Mouse (Mus musculus) heart, embryonic 15.5 days (tissue): ENCODE data around the gene Cblc. TPM values are rescaled to one million over a fixed set of nuclear protein-coding genes. Genes with fewer than 3 reads are reported as not detected.

Source experiments
- ATAC-seq: fragments of 200-750 bp; cut with Nextera tagmentation; replicated peaks from 2 replicates; pipeline ENCODE4 v1.8.0; 2017; ENCODE audit warnings: low read depth, moderate TSS enrichment; ENCODE audit not compliant: insufficient number of reproducible peaks, insufficient read depth, low FRiP score
- H3K27ac ChIP-seq: fragments of 300-500 bp; sonication (generic); 2 replicates; pipeline ENCODE4 v1.5.1; 2015; ENCODE audit warnings: mild to moderate bottlenecking, inconsistent platforms
- H3K27me3 ChIP-seq: fragments of 300-500 bp; sonication (generic); 2 replicates; pipeline ENCODE4 v1.6.1; 2015; ENCODE audit warnings: inconsistent platforms
- H3K36me3 ChIP-seq: fragments of 300-500 bp; sonication (generic); 2 replicates; pipeline ENCODE4 v1.6.1; 2015; ENCODE audit warnings: mild to moderate bottlenecking, inconsistent platforms
- H3K4me1 ChIP-seq: fragments of 300-500 bp; sonication (generic); replicated peaks from 2 replicates; pipeline ENCODE4 v1.6.1; 2015; ENCODE audit warnings: inconsistent platforms
- H3K4me2 ChIP-seq: fragments of 300-500 bp; sonication (generic); 2 replicates; pipeline ENCODE4 v1.6.1; 2015; ENCODE audit warnings: inconsistent platforms, mild to moderate bottlenecking, moderate library complexity
- H3K4me3 ChIP-seq: fragments of 300-500 bp; sonication (generic); 2 replicates; pipeline ENCODE4 v1.5.1; 2015; ENCODE audit warnings: mild to moderate bottlenecking, inconsistent platforms
- H3K9ac ChIP-seq: fragments of 300-500 bp; sonication (generic); 2 replicates; pipeline ENCODE4 v1.6.1; 2015; ENCODE audit warnings: mild to moderate bottlenecking, inconsistent platforms
- H3K9me3 ChIP-seq: fragments of 300-500 bp; sonication (generic); replicated peaks from 2 replicates; pipeline ENCODE4 v1.6.1; 2016; ENCODE audit warnings: inconsistent platforms
- WGBS: fragments of 180-500 bp; shearing (Covaris S2); methylation state at CpG from one replicate; pipeline ENCODE4 v1.1.7; 2015; ENCODE audit warnings: mixed read lengths; 5-methylcytosine and 5-hydroxymethylcytosine counted together
- polyA plus RNA-seq: library from polyadenylated mRNA; unstranded; fragments of >200 nt; fragmentation: Nextera tagmentation; extraction: Ambion mirVana; gene quantifications from 2 replicates; pipeline ENCODE4 v1.2.1, GENCODE M21; 2015

The Cblc gene
- polyA plus RNA-seq, 1 experiment from 2014 or later: 0.47 TPM

DNA sequence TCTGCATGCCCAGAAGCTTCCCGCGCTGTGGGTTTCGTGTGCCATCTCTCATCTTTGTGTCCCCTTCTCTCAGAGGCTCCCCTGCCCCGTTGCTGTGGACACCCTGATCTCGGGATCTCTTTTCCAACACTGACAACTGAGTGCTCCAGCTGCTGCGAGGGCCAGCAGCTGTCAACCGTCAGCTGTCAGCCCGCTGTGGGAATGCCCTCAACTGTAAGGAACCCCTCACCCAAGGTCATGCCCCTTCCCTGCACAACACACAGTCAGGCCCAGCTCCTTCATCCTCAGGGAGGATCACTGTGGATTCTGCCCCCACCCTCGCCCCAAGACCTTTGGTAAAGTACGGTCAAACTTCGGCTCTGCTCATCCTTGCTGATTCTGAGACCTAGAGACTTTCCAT lies 34.3 kb downstream of the Cblc start:
- ATAC-seq: no peak
- Histone ChIP-seq H3K36me3 (peaks cover 49% of the 10 kb centered on the region), H3K27ac (peak overlapping the region; percentile 69), H3K4me1 (peaks cover 36% of the 10 kb centered on the region), H3K4me3 (no peak overlapping the region), H3K9ac (no peak overlapping the region), H3K4me2 (no peak overlapping the region), H3K9me3 (no peaks in the 10 kb centered on the region), H3K27me3 (no peaks in the 10 kb centered on the region)
- 39% methylated on average over 11 of the region's 11 CpGs for WGBS

DNA sequence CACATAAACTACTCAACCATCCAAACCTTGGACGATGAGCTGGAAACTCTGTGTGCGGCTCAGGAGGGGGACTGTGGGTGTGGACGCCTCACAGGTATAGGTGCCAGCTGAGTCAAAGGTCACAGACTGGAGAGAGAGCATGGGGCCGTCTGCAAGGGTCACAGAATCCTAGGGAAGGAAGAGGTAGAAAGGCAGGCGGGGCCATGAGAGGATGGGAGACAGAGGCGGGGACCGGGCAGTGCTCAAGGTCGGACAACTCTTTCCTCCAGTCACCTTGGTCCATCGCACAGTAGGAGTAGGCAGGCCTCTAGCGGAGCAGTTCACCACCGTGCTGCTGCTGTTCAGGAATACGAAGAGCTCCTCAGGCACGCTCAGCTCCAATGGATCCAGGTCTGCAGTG lies 36.6 kb downstream of the Cblc start:
- WGBS: 68% methylated on average over 13 of the region's 13 CpGs
- H3K4me2 ChIP-seq: no peak overlapping the region
- H3K27me3 ChIP-seq: no peaks in the 10 kb centered on the region
- H3K36me3 ChIP-seq: peaks cover 40% of the 10 kb centered on the region
- H3K9me3 ChIP-seq: no peaks in the 10 kb centered on the region
- ATAC-seq: 0 out of 2 replicates have a peak, but pooled peaks have one; percentile 4
- no peak overlapping the region for H3K4me3 ChIP-seq
- H3K9ac ChIP-seq: no peak overlapping the region
- peak overlapping the region; percentile 86 for H3K27ac ChIP-seq
- peaks cover 58% of the 10 kb centered on the region for H3K4me1 ChIP-seq

DNA sequence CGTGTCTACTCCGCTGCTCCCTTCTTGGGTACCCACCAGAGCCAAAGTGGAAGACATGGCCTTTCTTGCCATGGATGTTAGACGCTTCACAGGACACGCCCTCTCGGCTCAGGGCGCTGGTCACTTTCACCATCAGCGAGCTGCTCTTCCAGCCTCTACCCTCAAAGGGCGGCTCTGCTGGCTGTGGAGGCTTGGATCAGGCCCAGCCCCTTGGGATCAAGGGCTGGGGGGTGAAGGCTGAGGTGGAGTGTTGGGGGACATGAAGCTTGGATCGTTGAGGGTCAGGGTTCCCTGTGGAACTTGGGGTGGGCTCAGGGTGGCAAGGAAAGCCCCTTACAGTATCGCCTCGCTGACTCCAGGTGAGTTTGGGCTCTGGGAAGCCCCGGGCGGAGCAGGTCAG lies 38.0 kb downstream of the Cblc start:
- peaks cover 71% of the 10 kb centered on the region for H3K4me1 ChIP-seq
- no peaks in the 10 kb centered on the region for H3K9me3 ChIP-seq
- no peaks in the 10 kb centered on the region for H3K27me3 ChIP-seq
- WGBS: 85% methylated on average over 13 of the region's 13 CpGs
- H3K9ac ChIP-seq: no peak overlapping the region
- peaks cover 30% of the 10 kb centered on the region for H3K36me3 ChIP-seq
- H3K4me2 ChIP-seq: no peak overlapping the region
- no peak overlapping the region for H3K27ac ChIP-seq
- no peak for ATAC-seq
- no peak overlapping the region for H3K4me3 ChIP-seq

DNA sequence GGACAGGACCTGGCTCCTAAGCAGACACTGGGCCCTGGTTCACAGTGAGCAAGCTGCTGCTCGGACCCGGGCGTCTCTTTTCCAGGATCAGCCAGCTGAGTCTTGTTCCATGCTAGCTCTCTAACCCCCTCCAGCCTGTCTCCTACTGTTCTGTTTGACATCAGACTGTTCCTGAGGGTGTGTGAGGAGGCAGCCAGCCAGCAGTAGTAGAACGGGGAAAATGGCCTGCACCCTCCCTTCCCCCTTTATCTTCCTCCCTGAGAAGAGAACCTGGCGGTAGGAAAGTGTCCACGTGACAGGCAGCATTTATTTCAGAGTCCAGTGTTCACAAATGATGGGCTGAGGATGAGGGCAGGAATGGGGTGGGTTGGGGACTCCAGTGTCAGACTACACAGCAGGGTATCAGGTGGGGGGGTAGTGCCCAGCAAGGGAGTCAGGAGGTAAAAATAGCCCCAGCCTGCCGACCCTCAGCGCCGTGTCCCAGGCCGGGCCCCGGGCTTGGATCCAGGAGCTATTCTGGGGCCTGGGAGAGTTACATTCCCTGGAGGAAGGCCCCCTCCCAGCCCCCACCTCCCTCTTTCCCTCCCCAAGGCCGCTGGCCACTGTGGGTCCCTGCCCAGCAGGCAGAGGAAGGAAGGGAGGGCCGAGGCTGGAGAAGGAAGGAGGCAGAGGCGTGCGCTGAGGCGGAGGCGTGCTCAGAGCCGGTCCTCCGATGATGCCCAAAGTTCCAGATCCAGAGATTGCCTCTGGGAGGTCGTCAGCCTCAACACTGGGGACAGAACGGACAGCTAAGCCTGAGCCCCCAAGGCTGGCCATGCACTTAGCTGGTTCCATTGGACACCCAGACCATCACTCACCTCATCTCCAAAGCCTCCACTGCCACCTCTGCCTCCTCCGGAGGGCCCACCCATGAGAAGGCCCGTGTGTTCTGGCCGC lies 40.5 kb downstream of the Cblc start:
- Histone ChIP-seq H3K9ac (peak overlapping the region; percentile 47), H3K4me3 (peak overlapping the region; percentile 20; the same call in 1 of the 2 replicates), H3K4me2 (peak overlapping the region; percentile 52), H3K27ac (peak overlapping the region; percentile 95), H3K9me3 (no peaks in the 10 kb centered on the region), H3K27me3 (no peaks in the 10 kb centered on the region), H3K36me3 (peaks cover 20% of the 10 kb centered on the region), H3K4me1 (peaks cover 60% of the 10 kb centered on the region)
- peak; percentile 90 for ATAC-seq
- 13% methylated on average over 24 of the region's 24 CpGs for WGBS

DNA sequence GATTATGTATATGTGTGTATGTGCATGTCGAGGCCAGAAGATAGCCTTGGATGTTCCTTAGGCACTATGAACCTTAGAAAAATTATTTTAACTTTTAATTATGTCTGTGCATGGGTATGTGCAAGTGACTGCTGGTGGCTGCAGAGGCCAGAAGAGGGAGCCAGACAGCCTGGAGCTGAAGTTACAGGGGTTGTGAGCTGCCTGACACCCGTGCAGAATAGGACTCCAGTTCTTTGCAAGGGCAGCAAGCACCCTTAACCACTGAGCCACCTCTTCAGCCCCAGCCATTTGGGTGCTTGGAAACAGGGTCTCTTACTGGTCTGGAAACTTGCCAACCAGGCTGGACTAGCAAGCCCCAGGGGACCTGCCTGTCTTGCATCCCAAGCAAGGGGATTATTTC lies 41.6 kb downstream of the Cblc start:
- Histone ChIP-seq H3K36me3 (peaks cover 20% of the 10 kb centered on the region), H3K4me3 (no peak overlapping the region), H3K9me3 (no peaks in the 10 kb centered on the region), H3K9ac (0 out of 2 replicates have a peak overlapping the region, but pooled peaks have one; percentile 10), H3K27ac (peak overlapping the region; percentile 95), H3K4me1 (peaks cover 60% of the 10 kb centered on the region), H3K27me3 (no peaks in the 10 kb centered on the region), H3K4me2 (peak overlapping the region; percentile 52; the same call in 1 of the 2 replicates)
- 88% methylated on average over 2 of the region's 2 CpGs for WGBS
- no peak for ATAC-seq

DNA sequence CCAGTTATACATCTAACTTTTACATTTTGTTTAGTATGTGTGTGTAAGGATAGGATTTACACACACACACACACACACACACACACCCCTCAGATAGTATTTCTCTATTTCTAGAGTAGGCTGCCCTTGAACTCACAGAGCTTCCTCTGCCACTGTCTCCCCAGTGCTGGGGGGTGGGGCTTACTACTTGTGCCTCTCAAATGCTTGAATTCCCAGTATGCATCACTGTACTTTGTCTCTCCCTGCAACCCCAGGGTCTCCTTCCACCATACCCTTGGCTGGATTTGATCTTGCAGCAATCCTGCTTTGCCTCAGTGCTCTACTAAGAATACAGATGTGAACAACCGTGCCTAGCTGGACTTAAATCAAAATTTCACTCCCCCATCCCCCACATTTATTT lies 42.5 kb downstream of the Cblc start:
- Histone ChIP-seq H3K4me3 (no peak overlapping the region), H3K9ac (no peak overlapping the region), H3K9me3 (no peaks in the 10 kb centered on the region), H3K27ac (peak overlapping the region; percentile 95), H3K36me3 (peaks cover 15% of the 10 kb centered on the region), H3K4me2 (no peak overlapping the region), H3K27me3 (no peaks in the 10 kb centered on the region), H3K4me1 (peaks cover 54% of the 10 kb centered on the region)
- no peak for ATAC-seq
- WGBS: 75% methylated on average over 1 of the region's 1 CpGs

DNA sequence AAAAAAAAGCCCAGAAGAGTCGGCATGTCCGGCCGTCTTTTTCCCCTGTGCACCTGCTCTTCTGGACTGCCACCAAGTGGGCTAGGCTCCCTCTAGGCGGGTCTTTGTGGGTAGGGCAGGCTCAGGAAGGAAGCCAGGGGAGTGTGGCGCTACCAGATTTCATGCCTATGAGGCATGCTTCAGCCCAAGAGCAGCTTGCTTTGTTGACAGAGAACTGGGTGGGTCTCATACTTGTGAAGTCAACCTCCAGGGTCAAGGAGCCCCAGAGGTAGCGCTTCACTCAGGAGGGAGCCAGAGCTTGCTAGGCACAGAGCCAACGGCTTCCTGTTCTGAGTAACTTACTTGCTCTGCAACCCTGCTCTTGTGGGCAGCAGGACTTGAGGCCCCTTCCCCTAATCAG lies 43.0 kb downstream of the Cblc start:
- Histone ChIP-seq H3K36me3 (peaks cover 10% of the 10 kb centered on the region), H3K27ac (peak overlapping the region; percentile 95), H3K9ac (no peak overlapping the region), H3K27me3 (no peaks in the 10 kb centered on the region), H3K4me2 (no peak overlapping the region), H3K4me3 (no peak overlapping the region), H3K9me3 (no peaks in the 10 kb centered on the region), H3K4me1 (peaks cover 51% of the 10 kb centered on the region)
- no peak for ATAC-seq
- 48% methylated on average over 7 of the region's 7 CpGs for WGBS

DNA sequence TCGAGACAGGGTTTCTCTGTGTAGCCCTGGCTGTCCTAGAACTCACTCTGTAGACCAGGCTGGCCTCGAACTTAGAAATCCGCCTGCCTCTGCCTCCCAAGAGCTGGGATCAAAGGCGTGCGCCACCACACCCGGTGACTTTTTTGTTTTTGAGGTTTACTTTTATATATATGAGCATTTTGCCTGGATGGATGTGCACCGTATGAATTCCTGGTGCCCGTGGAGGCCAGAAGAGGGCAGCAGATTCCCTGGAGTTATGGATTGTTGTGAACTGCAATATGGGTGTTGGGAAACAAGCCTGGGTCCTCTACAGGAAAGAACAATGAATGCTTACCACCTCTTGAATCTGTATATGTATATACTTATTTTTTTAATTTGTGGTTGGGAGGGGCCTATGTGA lies 44.0 kb downstream of the Cblc start:
- Histone ChIP-seq H3K4me3 (no peak overlapping the region), H3K27ac (0 out of 2 replicates have a peak overlapping the region, but pooled peaks have one; percentile 95), H3K4me1 (peaks cover 57% of the 10 kb centered on the region), H3K4me2 (no peak overlapping the region), H3K27me3 (no peaks in the 10 kb centered on the region), H3K9me3 (no peaks in the 10 kb centered on the region), H3K9ac (no peak overlapping the region), H3K36me3 (peaks cover under 1% of the 10 kb centered on the region; the same call in 1 of the 2 replicates)
- WGBS: 71% methylated on average over 8 of the region's 8 CpGs
- ATAC-seq: no peak

DNA sequence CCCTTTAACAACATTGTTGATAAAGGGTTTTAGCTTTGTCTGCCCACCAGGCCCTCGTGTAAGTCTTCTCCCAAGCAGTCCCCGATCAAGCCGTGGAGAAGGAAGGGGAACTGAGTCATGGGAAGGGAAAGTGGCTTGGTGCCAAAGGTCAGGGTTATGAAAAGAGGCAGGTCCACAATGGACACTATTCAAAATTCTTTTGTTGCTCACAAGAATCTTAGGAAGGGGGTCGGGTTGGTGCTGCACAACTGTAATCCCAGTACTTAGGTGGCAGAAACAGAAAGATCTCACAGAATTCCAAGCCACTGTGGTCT lies 45.6 kb downstream of the Cblc start:
- H3K4me3 ChIP-seq: no peak overlapping the region
- ATAC-seq: no peak
- no peaks in the 10 kb centered on the region for H3K27me3 ChIP-seq
- peak overlapping the region; percentile 90 for H3K27ac ChIP-seq
- no peaks in the 10 kb centered on the region for H3K9me3 ChIP-seq
- H3K4me2 ChIP-seq: no peak overlapping the region
- H3K4me1 ChIP-seq: peaks cover 59% of the 10 kb centered on the region
- no peaks in the 10 kb centered on the region for H3K36me3 ChIP-seq
- H3K9ac ChIP-seq: no peak overlapping the region
- 32% methylated on average over 4 of the region's 4 CpGs for WGBS

DNA sequence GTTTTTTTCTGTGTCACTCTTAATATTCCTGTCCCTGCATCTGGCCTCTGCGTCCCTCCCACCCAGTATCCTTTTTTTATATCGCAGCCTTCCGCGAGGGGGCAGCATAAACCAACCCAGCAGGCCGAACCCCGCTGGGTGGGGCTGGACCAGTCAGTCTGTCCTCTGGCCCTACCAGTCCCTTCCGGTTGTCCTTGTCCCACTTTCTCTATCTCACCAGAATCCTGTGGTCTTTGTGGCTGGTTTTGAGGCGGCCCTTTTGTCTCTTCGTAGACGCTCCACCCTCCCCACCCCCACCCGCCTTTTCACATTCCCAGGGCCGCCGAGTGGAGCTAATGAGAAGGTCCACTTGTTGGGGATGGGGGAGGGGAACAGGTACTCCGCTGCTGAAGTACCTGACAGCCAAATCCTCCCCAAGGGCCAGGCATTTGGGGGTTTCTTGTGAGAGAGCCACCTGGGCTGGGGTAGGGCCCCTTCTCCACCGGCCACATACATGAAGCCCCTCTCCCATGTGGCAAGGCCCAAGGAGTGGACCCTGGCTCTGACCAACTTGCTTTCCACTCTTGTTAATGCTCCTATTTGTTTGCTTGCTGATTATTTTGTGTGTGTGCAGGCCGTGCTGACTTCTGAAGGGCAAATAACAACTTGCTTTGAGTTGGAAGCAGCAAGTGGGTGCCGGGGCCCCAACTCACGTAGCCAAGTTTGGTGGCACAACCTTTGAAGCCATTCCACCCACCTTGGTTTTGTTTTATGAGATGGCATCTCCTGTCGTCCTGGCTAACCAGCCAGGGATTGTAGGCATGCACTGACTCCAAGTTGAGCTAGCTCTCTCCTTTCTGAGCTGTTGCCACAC lies 46.2 kb downstream of the Cblc start, which contains the start of gene Nectin2:
TSS of gene Nectin2 (minus strand) at position 267 of the 853 bp plus-strand sequence.
- no peaks in the 10 kb centered on the region for H3K36me3 ChIP-seq
- no peaks in the 10 kb centered on the region for H3K9me3 ChIP-seq
- ATAC-seq: peak; percentile 53
- whole genome bisulfite sequencing: 16% methylated on average over 19 of the region's 19 CpGs
- H3K4me1 ChIP-seq: peaks cover 59% of the 10 kb centered on the region
- H3K4me2 ChIP-seq: peak within 1 kb of the TSS; percentile 90
- peak within 1 kb of the TSS; percentile 92 for H3K9ac ChIP-seq
- H3K4me3 ChIP-seq: peak within 1 kb of the TSS; percentile 85
- H3K27me3 ChIP-seq: no peaks in the 10 kb centered on the region
- H3K27ac ChIP-seq: peak within 1 kb of the TSS; percentile 90
